Mouse (Mus musculus): ENCODE data around the gene Agtpbp1. TPM values are rescaled to one million over a fixed set of nuclear protein-coding genes. Genes with fewer than 3 reads are reported as not detected.

Gene Agtpbp1
- polyA plus RNA-seq, 1 experiment from 2014 or later: 21.3 TPM

- Histone ChIP-seq H3K4me3 (no peak overlapping the region), H3K4me2 (replicated peaks) (no peak overlapping the region), H3K27me3 (no peaks in the 10 kb centered on the region), H3K36me3 (peaks cover 13% of the 10 kb centered on the region), H3K27ac (no peak overlapping the region), H3K4me1 (no peaks in the 10 kb centered on the region), H3K9me3 (no peaks in the 10 kb centered on the region), H3K9ac (no peak overlapping the region)
- ATAC-seq (ENCODE audit: insufficient number of reproducible peaks, insufficient read depth, low FRiP score, low TSS enrichment): no peak
- WGBS: 92% methylated on average over 8 of the region's 8 CpGs
These were observed 54.5 kb downstream of the Agtpbp1 start for GRCm38 (mm10) chr13:59530491-59530890.

- Histone ChIP-seq H3K4me1 (no peaks in the 10 kb centered on the region), H3K4me2 (replicated peaks) (no peak overlapping the region), H3K27me3 (no peaks in the 10 kb centered on the region), H3K36me3 (peaks cover 2% of the 10 kb centered on the region; the same call in 1 of the 2 replicates), H3K27ac (no peak overlapping the region), H3K4me3 (no peak overlapping the region), H3K9me3 (no peaks in the 10 kb centered on the region), H3K9ac (no peak overlapping the region)
- ATAC-seq (ENCODE audit: insufficient number of reproducible peaks, insufficient read depth, low FRiP score, low TSS enrichment): no peak
- 70% methylated on average over 11 of the region's 11 CpGs for WGBS
These were observed 63.6 kb downstream of the Agtpbp1 start for GRCm38 (mm10) chr13:59521271-59522064.

GRCm38 (mm10) chr13:59520834-59521233 lies 64.2 kb downstream of the Agtpbp1 start:
- no peak for ATAC-seq (ENCODE audit: insufficient number of reproducible peaks, insufficient read depth, low FRiP score, low TSS enrichment)
- Histone ChIP-seq H3K27me3 (no peaks in the 10 kb centered on the region), H3K9me3 (no peaks in the 10 kb centered on the region), H3K4me2 (replicated peaks) (no peak overlapping the region), H3K9ac (no peak overlapping the region), H3K4me1 (no peaks in the 10 kb centered on the region), H3K36me3 (no peaks in the 10 kb centered on the region), H3K4me3 (no peak overlapping the region), H3K27ac (no peak overlapping the region)
- WGBS: 97% methylated on average over 2 of the region's 2 CpGs

GRCm38 (mm10) chr13:59519479-59519878 lies 65.5 kb downstream of the Agtpbp1 start:
- H3K4me2 ChIP-seq (replicated peaks): no peak overlapping the region
- H3K4me1 ChIP-seq: no peaks in the 10 kb centered on the region
- no peaks in the 10 kb centered on the region for H3K36me3 ChIP-seq
- H3K4me3 ChIP-seq: no peak overlapping the region
- no peak overlapping the region for H3K9ac ChIP-seq
- H3K27ac ChIP-seq: no peak overlapping the region
- WGBS: 87% methylated on average over 6 of the region's 6 CpGs
- no peak for ATAC-seq (ENCODE audit: insufficient number of reproducible peaks, insufficient read depth, low FRiP score, low TSS enrichment)
- H3K9me3 ChIP-seq: no peaks in the 10 kb centered on the region
- no peaks in the 10 kb centered on the region for H3K27me3 ChIP-seq

GRCm38 (mm10) chr13:59518016-59518415 lies 67.0 kb downstream of the Agtpbp1 start:
- Histone ChIP-seq H3K4me3 (no peak overlapping the region), H3K4me2 (replicated peaks) (no peak overlapping the region), H3K27ac (no peak overlapping the region), H3K9me3 (no peaks in the 10 kb centered on the region), H3K9ac (no peak overlapping the region), H3K27me3 (no peaks in the 10 kb centered on the region), H3K4me1 (no peaks in the 10 kb centered on the region), H3K36me3 (no peaks in the 10 kb centered on the region)
- ATAC-seq (ENCODE audit: insufficient number of reproducible peaks, insufficient read depth, low FRiP score, low TSS enrichment): no peak
- WGBS: 73% methylated on average over 4 of the region's 4 CpGs

GRCm38 (mm10) chr13:59515074-59515473 lies 70.0 kb downstream of the Agtpbp1 start:
- no peak for ATAC-seq (ENCODE audit: insufficient number of reproducible peaks, insufficient read depth, low FRiP score, low TSS enrichment)
- Histone ChIP-seq H3K36me3 (no peaks in the 10 kb centered on the region), H3K4me1 (no peaks in the 10 kb centered on the region), H3K9ac (no peak overlapping the region), H3K4me2 (replicated peaks) (no peak overlapping the region), H3K27ac (no peak overlapping the region), H3K27me3 (no peaks in the 10 kb centered on the region), H3K9me3 (no peaks in the 10 kb centered on the region), H3K4me3 (no peak overlapping the region)
- WGBS: 22% methylated on average over 7 of the region's 7 CpGs

- H3K36me3 ChIP-seq: no peaks in the 10 kb centered on the region
- no peak for ATAC-seq (ENCODE audit: insufficient number of reproducible peaks, insufficient read depth, low FRiP score, low TSS enrichment)
- peaks cover 8% of the 10 kb centered on the region; the same call in 1 of the 2 replicates for H3K4me1 ChIP-seq
- H3K4me2 ChIP-seq (replicated peaks): no peak overlapping the region
- WGBS: 56% methylated on average over 10 of the region's 10 CpGs
- H3K4me3 ChIP-seq: no peak overlapping the region
- no peaks in the 10 kb centered on the region for H3K9me3 ChIP-seq
- no peaks in the 10 kb centered on the region for H3K27me3 ChIP-seq
- no peak overlapping the region for H3K9ac ChIP-seq
- no peak overlapping the region for H3K27ac ChIP-seq
These were observed 75.2 kb downstream of the Agtpbp1 start for GRCm38 (mm10) chr13:59509644-59510366.

GRCm38 (mm10) chr13:59508584-59508983 lies 76.4 kb downstream of the Agtpbp1 start:
- Histone ChIP-seq H3K4me3 (no peak overlapping the region), H3K27me3 (no peaks in the 10 kb centered on the region), H3K27ac (no peak overlapping the region), H3K9ac (no peak overlapping the region), H3K9me3 (no peaks in the 10 kb centered on the region), H3K4me2 (replicated peaks) (no peak overlapping the region), H3K4me1 (peaks cover 8% of the 10 kb centered on the region; the same call in 1 of the 2 replicates), H3K36me3 (no peaks in the 10 kb centered on the region)
- no peak for ATAC-seq (ENCODE audit: insufficient number of reproducible peaks, insufficient read depth, low FRiP score, low TSS enrichment)
- 63% methylated on average over 4 of the region's 4 CpGs for WGBS

GRCm38 (mm10) chr13:59506450-59506849 lies 78.6 kb downstream of the Agtpbp1 start:
- no peaks in the 10 kb centered on the region for H3K9me3 ChIP-seq
- no peaks in the 10 kb centered on the region for H3K27me3 ChIP-seq
- no peak for ATAC-seq (ENCODE audit: insufficient number of reproducible peaks, insufficient read depth, low FRiP score, low TSS enrichment)
- no peak overlapping the region for H3K4me2 ChIP-seq (replicated peaks)
- H3K4me3 ChIP-seq: no peak overlapping the region
- no peak overlapping the region for H3K9ac ChIP-seq
- WGBS: 64% methylated on average over 1 of the region's 1 CpGs
- H3K36me3 ChIP-seq: no peaks in the 10 kb centered on the region
- H3K27ac ChIP-seq: no peak overlapping the region
- peaks cover 8% of the 10 kb centered on the region; the same call in 1 of the 2 replicates for H3K4me1 ChIP-seq

GRCm38 (mm10) chr13:59505867-59506266 lies 79.2 kb downstream of the Agtpbp1 start:
- Histone ChIP-seq H3K27me3 (no peaks in the 10 kb centered on the region), H3K36me3 (no peaks in the 10 kb centered on the region), H3K9ac (no peak overlapping the region), H3K4me2 (replicated peaks) (no peak overlapping the region), H3K27ac (no peak overlapping the region), H3K9me3 (no peaks in the 10 kb centered on the region), H3K4me3 (no peak overlapping the region), H3K4me1 (peaks cover 8% of the 10 kb centered on the region; the same call in 1 of the 2 replicates)
- 84% methylated on average over 4 of the region's 4 CpGs for WGBS
- ATAC-seq (ENCODE audit: insufficient number of reproducible peaks, insufficient read depth, low FRiP score, low TSS enrichment): peak; percentile 47; the same call in 1 of the 2 replicates

GRCm38 (mm10) chr13:59503581-59503980 lies 81.4 kb downstream of the Agtpbp1 start:
- no peaks in the 10 kb centered on the region for H3K9me3 ChIP-seq
- no peak for ATAC-seq (ENCODE audit: insufficient number of reproducible peaks, insufficient read depth, low FRiP score, low TSS enrichment)
- H3K4me3 ChIP-seq: no peak overlapping the region
- H3K36me3 ChIP-seq: peaks cover 5% of the 10 kb centered on the region; the same call in 1 of the 2 replicates
- H3K27me3 ChIP-seq: no peaks in the 10 kb centered on the region
- H3K9ac ChIP-seq: no peak overlapping the region
- WGBS: 81% methylated on average over 4 of the region's 4 CpGs
- H3K4me1 ChIP-seq: peaks cover 1% of the 10 kb centered on the region; the same call in 1 of the 2 replicates
- H3K4me2 ChIP-seq (replicated peaks): no peak overlapping the region
- H3K27ac ChIP-seq: no peak overlapping the region

GRCm38 (mm10) chr13:59499831-59500230 lies 85.2 kb downstream of the Agtpbp1 start:
- H3K4me1 ChIP-seq: peaks cover 9% of the 10 kb centered on the region
- no peak overlapping the region for H3K4me2 ChIP-seq (replicated peaks)
- ATAC-seq (ENCODE audit: insufficient number of reproducible peaks, insufficient read depth, low FRiP score, low TSS enrichment): no peak
- H3K36me3 ChIP-seq: peaks cover 12% of the 10 kb centered on the region
- H3K9ac ChIP-seq: no peak overlapping the region
- H3K27ac ChIP-seq: no peak overlapping the region
- no peaks in the 10 kb centered on the region for H3K27me3 ChIP-seq
- 87% methylated on average over 6 of the region's 6 CpGs for WGBS
- no peaks in the 10 kb centered on the region for H3K9me3 ChIP-seq
- no peak overlapping the region for H3K4me3 ChIP-seq

Measured in embryonic facial prominence, embryonic 12.5 days (tissue).